Mouse (Mus musculus) layer of hippocampus, adult 18-20 months (tissue): ENCODE data around the gene Kcnk18. TPM values are rescaled to one million over a fixed set of nuclear protein-coding genes. Genes with fewer than 3 reads are reported as not detected.

Experiments
- DNase-seq, 2 experiments: peaks; one replicate each; pipeline ENCODE4 v3.0.0; 2022; ENCODE audit warnings: low spot score in 2 of 2
- total RNA-seq, 2 experiments: library from RNA; stranded (reverse); gene quantifications; 2 replicates each; pipeline ENCODE4 v1.2.3; 2021

Gene Kcnk18
- total RNA-seq, 2 experiments from 2014 or later, result not detected

DNA sequence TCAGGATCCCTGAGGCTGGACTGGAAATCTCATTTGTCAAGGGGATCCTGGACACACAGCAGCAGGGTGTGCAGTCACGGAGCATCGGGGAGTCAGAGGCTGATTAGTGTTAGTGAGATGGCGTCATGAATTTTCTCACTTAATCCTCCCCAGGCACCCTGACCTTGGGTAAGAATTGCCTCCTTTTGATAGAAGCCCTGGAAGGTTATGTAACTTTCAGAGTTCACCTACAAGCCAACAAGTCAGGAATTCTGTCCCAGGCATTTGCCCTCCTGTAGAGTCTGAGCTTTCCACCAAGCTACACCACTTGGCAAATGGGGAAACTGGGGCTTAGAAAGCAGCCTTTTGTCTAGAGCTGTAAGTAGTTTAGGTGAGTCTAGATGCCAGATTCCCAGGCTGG is 2.1 kb downstream of the Kcnk18 start:
- DNase-seq, result no peak

DNA sequence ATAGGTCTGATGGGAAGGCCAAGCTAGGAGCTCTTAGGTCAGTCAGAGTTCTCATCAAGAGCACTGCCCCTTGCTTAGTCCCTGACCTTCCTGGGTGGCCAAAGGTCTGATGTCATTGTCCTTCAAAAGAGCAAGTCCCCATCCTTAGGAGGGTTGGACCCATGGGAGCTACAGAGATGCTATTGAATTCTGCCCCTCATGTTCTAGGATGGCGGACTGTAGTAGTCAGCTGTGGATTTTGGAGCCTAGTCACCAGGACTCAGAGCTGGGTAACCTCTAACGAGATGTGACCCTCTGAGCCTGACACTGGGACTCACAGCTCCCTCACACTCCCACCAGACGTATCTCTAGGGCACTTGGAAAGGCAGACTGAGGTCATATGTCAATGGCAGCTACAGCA is 9.4 kb downstream of the Kcnk18 start:
- no peak for DNase-seq

DNA sequence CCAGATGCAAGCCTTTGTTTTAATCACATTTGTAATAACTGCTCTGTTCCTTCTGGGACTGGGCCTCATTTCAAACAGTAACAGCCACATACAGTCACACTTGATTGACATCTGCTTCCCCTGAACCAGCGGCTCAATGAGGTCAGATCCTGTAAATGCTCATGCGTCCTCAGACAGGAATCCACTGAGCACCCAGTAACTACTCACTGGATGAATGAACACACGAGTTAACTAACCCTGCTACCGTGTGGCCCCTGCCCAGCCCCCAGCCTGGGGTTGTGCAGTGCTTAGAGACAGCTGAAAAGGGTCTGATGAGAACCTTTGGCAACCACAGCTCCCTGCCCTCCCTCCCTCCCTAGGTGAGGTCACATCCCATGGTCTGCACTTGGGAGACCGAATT is 13.8 kb downstream of the Kcnk18 start:
- no peak for DNase-seq

DNA sequence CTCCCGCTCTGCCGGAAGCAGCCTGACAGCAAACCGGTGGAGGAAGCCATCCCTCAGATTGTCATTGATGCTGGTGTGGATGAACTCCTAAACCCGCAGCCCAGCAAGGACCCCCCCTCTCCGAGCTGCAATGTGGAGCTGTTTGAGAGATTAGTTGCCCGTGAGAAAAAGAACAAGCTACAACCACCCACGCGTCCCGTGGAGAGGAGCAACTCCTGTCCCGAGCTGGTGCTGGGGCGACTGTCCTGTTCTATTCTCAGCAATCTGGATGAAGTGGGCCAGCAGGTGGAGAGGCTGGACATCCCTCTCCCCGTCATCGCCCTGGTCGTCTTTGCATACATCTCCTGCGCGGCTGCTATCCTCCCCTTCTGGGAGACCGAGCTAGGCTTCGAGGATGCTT is 16.0 kb downstream of the Kcnk18 start:
- DNase-seq, result no peak

GRCm38 (mm10) chr19:59236046-59236445 is 17.0 kb downstream of the Kcnk18 start:
- DNase-seq, result no peak

- DNase-seq, result no peak
These were observed 19.6 kb downstream of the Kcnk18 start for GRCm38 (mm10) chr19:59238630-59239029.

DNA sequence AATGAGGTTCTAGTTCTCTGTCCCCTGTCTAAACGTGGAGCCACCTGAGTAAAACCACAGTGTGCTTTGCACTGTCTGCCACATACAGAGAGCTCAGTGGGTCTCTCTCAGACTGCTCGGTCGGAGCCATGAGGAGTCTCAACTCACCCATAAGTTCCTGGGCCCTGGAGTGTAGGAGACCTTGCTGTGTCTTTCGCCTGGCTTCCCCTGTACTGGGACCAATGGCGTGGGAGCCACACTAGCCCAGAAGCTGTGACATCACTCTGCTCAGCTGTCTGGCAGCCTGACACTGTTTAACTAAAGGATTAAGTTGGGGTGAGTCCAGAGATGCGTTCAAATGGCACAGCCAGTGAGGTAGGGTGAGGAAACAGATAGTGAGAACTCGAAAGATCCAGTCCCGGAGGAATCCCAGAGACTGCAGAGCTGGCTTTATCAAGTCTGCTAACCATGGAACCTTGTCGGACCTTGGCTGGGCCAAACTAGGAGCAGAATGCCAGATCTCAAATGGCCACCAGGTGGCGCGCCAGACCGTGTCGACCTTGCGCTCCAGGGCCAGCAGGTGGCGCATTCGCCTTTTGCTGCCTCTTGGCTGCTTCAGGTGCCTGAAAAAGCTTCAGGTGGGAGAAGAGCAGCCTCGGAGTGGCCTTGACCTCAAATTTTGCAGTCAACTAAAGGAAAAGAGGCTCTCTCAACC is 20.3 kb downstream of the Kcnk18 start:
- peak; percentile 66 to 93 for DNase-seq

- no peak for DNase-seq
These were observed 23.0 kb downstream of the Kcnk18 start for GRCm38 (mm10) chr19:59241987-59242386.

DNA sequence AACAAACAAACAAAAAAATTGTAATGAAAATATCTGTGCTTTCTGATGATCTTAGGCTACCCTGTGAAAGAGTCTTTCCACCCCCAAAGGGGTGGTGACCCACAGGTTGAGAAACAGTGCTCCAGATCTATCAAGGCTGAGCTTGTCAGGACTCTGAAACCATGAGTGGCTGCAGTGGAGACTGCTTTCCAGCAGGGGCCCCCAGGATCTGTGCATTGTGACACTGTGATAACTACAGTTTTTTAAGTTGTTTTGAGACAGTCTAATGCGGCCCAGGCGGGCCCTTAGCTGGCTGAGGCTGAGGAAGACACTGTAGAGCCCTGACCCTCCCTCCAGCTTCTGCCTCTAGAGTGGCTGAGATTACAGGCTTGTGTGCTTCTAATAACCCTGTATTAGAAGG is 24.0 kb downstream of the Kcnk18 start:
- no peak for DNase-seq

GRCm38 (mm10) chr19:59248144-59248543 is 29.1 kb downstream of the Kcnk18 start:
- DNase-seq, result no peak

- DNase-seq, result no peak
These were observed 29.7 kb downstream of the Kcnk18 start for GRCm38 (mm10) chr19:59248553-59249286.

DNA sequence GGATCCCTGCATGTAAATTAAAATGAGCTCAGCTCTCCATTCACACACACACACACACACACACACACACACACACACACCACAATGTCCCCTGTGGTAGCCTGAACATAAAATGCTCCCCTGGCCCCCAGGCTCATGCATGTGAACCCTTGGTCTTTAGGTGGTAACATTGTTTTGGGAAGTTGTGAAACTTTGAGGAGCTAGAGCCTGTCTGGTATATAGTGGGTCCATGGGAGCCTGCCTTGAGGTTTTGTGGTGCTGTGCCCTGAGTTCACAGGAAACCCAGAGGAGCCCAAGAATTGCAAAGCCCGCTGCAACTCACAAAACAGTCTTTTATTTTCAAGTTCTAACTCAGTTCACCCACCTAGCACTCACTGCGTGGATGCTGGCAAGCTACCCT is 33.6 kb downstream of the Kcnk18 start:
- DNase-seq, result no peak

GRCm38 (mm10) chr19:59259633-59260032 is 40.6 kb downstream of the Kcnk18 start:
- no peak for DNase-seq

GRCm38 (mm10) chr19:59260718-59261442 is 41.9 kb downstream of the Kcnk18 start, which contains the start of gene Slc18a2:
Gene Slc18a2, plus strand, starts transcription at chr19:59260896.
- no peak for DNase-seq

- no peak for DNase-seq
These were observed 42.6 kb downstream of the Kcnk18 start for GRCm38 (mm10) chr19:59261604-59262003.

DNA sequence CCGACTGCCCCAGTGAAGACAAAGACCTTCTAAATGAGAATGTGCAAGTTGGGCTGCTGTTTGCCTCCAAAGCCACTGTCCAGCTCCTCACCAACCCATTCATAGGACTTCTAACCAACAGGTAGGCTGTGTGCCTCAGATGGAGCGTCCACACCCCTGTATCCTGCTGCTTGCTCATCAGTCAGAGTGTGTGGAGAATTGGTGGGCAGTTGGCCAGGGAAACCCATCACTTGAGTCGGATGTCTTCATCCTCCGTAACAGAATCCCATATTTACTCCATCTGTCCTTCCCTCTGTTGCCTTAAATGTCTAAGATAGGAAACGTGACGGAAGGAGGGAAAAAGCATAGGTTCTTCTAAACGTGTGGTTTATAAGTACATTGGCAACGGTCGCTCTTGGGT is 44.2 kb downstream of the Kcnk18 start:
- DNase-seq, result peak in 1 of 2 experiments; percentile 42

DNA sequence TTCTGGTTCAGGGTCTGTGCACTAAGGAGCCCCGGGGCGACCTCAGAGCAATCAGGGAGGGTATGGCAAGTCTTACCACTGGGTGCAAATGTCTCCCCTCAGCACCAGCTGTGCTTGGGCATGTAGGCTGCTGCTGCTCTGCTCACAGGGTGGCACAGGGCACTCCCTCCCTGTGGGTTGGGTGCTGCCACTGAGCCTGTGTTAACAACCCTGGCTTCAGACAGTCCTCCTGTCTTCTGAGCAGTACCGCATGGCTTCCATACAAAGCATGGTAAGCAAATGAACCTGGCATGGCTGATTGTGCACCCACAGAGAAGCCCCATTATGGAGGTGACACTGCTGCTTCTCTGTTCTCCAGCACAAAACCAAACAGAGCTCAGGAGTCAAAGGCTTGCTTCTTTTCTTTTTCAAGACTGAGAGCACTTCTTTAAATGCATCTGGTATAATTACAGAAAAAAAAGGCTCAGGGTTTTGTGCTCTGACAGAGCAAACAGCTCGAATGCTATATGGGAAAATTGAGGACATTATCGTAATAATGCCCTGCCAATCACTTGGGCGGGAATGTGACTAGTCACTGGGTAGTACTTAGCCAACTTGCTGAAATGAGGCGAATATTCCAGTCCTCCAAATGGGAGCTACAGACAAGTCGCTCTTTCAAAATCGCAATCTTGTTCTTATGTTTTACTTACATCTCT is 46.0 kb downstream of the Kcnk18 start:
- no peak for DNase-seq

DNA sequence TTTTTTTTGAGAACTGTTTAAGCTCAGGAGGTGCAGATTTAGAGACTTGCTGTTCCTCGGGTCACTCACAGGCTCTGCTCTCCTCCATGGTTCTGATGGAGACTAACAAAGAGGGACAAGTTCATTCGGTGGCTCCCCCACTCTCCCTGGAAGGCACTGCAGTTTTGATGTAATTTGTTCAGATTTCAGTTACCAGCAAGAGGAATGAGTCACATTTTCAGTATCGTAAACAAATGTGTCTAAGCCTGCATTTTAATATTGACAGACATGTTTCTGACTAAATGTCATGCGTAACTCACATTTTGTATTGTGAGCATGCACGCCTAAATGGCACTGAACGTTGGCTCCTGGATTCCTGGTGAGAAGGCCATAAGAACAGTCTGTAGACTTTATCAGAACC is 46.9 kb downstream of the Kcnk18 start:
- DNase-seq, result peak; percentile 7 to 43

DNA sequence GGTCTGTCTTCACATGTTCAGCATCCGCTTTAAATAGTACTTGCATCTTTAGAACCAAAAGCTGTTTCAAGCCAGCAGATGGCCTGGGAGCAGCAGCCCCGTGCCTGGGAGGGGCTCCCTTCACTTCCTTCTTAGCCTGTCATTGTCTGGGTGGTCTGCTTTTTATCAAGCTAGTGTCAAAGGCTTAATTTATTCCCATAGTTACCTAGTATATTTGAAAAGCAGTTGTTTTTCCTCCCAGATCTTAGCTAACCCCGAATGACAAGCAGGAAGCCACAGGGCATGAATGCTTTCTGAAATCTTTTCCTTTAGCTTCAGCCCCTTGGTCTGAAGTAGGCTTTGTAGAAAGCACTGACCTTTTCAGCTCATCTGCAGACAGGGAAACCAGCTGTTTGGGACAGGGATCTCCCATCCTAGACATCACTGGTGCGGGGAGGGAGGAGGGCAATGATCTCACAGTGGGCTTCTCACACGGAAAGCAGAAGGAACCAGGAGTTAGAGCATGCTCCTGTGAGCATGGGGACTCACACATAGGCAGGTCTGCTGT is 48.5 kb downstream of the Kcnk18 start:
- no peak for DNase-seq

- no peak for DNase-seq
These were observed 54.2 kb downstream of the Kcnk18 start for GRCm38 (mm10) chr19:59273190-59273589.

DNA sequence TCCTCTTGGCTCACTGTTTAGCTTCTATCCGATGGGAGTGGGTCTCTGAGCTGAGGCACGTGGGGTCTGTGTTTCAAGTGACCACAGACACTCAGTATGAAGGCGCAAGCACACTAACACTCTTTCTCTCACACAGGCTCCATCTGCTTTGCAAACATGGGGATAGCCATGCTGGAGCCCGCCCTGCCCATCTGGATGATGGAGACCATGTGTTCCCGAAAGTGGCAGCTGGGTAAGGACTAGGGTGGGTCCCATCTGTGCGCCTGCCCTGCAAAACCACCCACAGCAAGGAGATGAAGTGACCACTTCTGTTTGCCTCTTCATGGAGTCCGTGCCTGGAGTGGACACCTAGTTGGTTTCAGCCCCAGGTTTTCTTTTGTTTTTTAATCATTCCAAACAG is 57.3 kb downstream of the Kcnk18 start:
- DNase-seq, result no peak
